Mouse (Mus musculus) heart, postnatal 0 days (tissue): ENCODE measurements at regions not wholly inside any gene's neighbourhood (a gene's known extent, or its start where the extent isn't known, plus 50 kb on each side); places are given as distances from the start of the nearest gene placed in this dataset.

Experiments used
- ATAC-seq: fragments of 200-750 bp; cut with Nextera tagmentation; 2 replicates; pipeline ENCODE4 v1.8.0; 2017; ENCODE audit warnings: low read depth, moderate number of reproducible peaks, moderate library complexity; ENCODE audit not compliant: insufficient read depth
- DNase-seq: peaks from one replicate; pipeline ENCODE4 v3.0.0-alpha.2; 2016; ENCODE audit warnings: low spot score
- H3K27ac ChIP-seq: fragments of 300-500 bp; sonication (generic); 2 replicates; pipeline ENCODE4 v1.5.1; 2014; ENCODE audit warnings: low read depth, mild to moderate bottlenecking
- H3K27me3 ChIP-seq: fragments of 300-500 bp; sonication (generic); 2 replicates; pipeline ENCODE4 v1.6.1; 2014; ENCODE audit warnings: low read length, mixed read lengths; ENCODE audit not compliant: control insufficient read depth, insufficient read depth
- H3K36me3 ChIP-seq: fragments of 300-500 bp; sonication (generic); replicated peaks from 2 replicates; pipeline ENCODE4 v1.6.1; 2014; ENCODE audit warnings: low read length, mixed read lengths; ENCODE audit not compliant: control insufficient read depth, insufficient read depth
- H3K4me1 ChIP-seq: fragments of 300-500 bp; sonication (generic); 2 replicates; pipeline ENCODE4 v1.6.1; 2014; ENCODE audit warnings: antibody characterized with exemption; ENCODE audit not compliant: control insufficient read depth, insufficient read depth
- H3K4me2 ChIP-seq: fragments of 300-500 bp; sonication (generic); 2 replicates; pipeline ENCODE4 v1.6.1; 2014; ENCODE audit warnings: low read depth, mild to moderate bottlenecking, low read length, moderate library complexity
- H3K4me3 ChIP-seq: fragments of 300-500 bp; sonication (generic); 2 replicates; pipeline ENCODE4 v1.5.1; 2014; ENCODE audit warnings: low read depth, low read length
- H3K9ac ChIP-seq: fragments of 300-500 bp; sonication (generic); replicated peaks from 2 replicates; pipeline ENCODE4 v1.6.1; 2014; ENCODE audit warnings: low read depth, low read length, mixed read lengths
- H3K9me3 ChIP-seq: fragments of 300-500 bp; sonication (generic); replicated peaks from 2 replicates; pipeline ENCODE4 v1.6.1; 2016; ENCODE audit warnings: low read length; ENCODE audit not compliant: control insufficient read depth
- CTCF ChIP-seq: IDR thresholded peaks from 2 replicates; pipeline ENCODE4 v1.5.1; 2016; ENCODE audit warnings: antibody characterized with exemption, control low read depth, low read depth
- EP300 ChIP-seq: IDR thresholded peaks from 2 replicates; pipeline ENCODE4 v1.6.1; 2016; ENCODE audit warnings: antibody characterized with exemption, low read depth
- WGBS: fragments of 180-500 bp; shearing (Covaris S2); extraction: QIAGEN DNeasy Blood & Tissue Kit; methylation state at CpG from one replicate; pipeline ENCODE4 v1.1.7; 2014; 5-methylcytosine and 5-hydroxymethylcytosine counted together

- WGBS = 85% methylated on average over 5 of the region's 5 CpGs
- H3K4me3 ChIP-seq = no peak overlapping the region
- no peaks in the 10 kb centered on the region for H3K36me3 ChIP-seq
- no peak for DNase-seq
- H3K27ac ChIP-seq = no peak overlapping the region
- no peaks in the 10 kb centered on the region for H3K9me3 ChIP-seq
- no peak overlapping the region for H3K9ac ChIP-seq
- no peaks in the 10 kb centered on the region for H3K27me3 ChIP-seq
- TF ChIP-seq CTCF (no peak), EP300 (no peak)
- H3K4me2 ChIP-seq = no peak overlapping the region
- no peak for ATAC-seq
- H3K4me1 ChIP-seq = no peaks in the 10 kb centered on the region
These were observed 872.8 kb upstream of the Pou3f3 start for GRCm38 (mm10) chr1:41822742-41823141.

GRCm38 (mm10) chr1:41825223-41825622 lies 870.3 kb upstream of the Pou3f3 start:
- H3K4me2 ChIP-seq = no peak overlapping the region
- no peaks in the 10 kb centered on the region for H3K27me3 ChIP-seq
- no peaks in the 10 kb centered on the region for H3K36me3 ChIP-seq
- TF ChIP-seq EP300 (no peak), CTCF (no peak)
- no peak overlapping the region for H3K4me3 ChIP-seq
- no peak overlapping the region for H3K27ac ChIP-seq
- H3K4me1 ChIP-seq = no peaks in the 10 kb centered on the region
- ATAC-seq (no peak), DNase-seq (no peak)
- H3K9ac ChIP-seq = no peak overlapping the region
- WGBS = 67% methylated on average over 4 of the region's 4 CpGs
- H3K9me3 ChIP-seq = no peaks in the 10 kb centered on the region

DNA sequence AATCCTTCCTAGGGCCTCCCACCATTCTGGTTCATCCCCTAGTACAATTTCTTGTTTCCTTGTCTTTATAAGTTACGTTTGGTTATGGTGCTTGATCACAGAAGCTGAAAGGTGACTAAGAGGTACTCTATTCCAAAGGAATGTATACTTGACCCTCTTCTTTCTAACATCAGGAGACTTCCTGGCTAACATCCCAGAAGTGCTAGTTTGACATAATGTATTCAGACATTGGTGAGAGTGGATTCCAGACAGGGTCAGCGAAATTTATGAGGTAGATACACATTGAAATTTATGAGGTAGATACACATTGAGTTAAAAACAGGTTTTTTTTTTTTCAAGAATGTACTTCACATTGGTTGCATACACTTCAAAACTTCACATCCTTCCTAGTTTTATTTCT lies 863.9 kb upstream of the Pou3f3 start:
- no peak overlapping the region for H3K4me3 ChIP-seq
- ATAC-seq = no peak
- no peak for DNase-seq
- H3K9me3 ChIP-seq = no peaks in the 10 kb centered on the region
- TF ChIP-seq CTCF = no peak
- TF ChIP-seq EP300 = no peak
- no peak overlapping the region for H3K4me2 ChIP-seq
- no peaks in the 10 kb centered on the region for H3K36me3 ChIP-seq
- H3K27ac ChIP-seq = no peak overlapping the region
- H3K9ac ChIP-seq = no peak overlapping the region
- no peaks in the 10 kb centered on the region for H3K27me3 ChIP-seq
- no peaks in the 10 kb centered on the region for H3K4me1 ChIP-seq
- 61% methylated on average over 2 of the region's 2 CpGs for WGBS
